Mouse (Mus musculus) lung, postnatal 0 days (tissue): ENCODE data around the gene Gchfr.

Experiments used
- CTCF ChIP-seq: IDR thresholded peaks from 2 replicates; pipeline ENCODE4 v1.5.1; 2016; ENCODE audit warnings: antibody characterized with exemption, mild to moderate bottlenecking
- EP300 ChIP-seq: IDR thresholded peaks from 2 replicates; pipeline ENCODE4 v1.6.1; 2016; ENCODE audit warnings: antibody characterized with exemption, mild to moderate bottlenecking, control low read depth

GRCm38 (mm10) chr2:119194140-119194539 lies 26.6 kb downstream of the Gchfr start:
- TF ChIP-seq CTCF = no peak
- TF ChIP-seq EP300 = no peak
